In genomic region chr13:103612720-103613332, GRCm38 (mm10) we compare ENCODE assay signal across 10 mouse cellular contexts.
A peak's percentile ranks its signal among the peaks of the same experiment; 100 is the strongest.
DNase-seq lines count a peak whose midpoint lies in the region; ATAC-seq lines count a peak whose summit lies in the region.
"Had no signal": no experiment of that assay in that cellular context is flagged by ENCODE, and none has a peak within 500 bp of the region (broad histone marks: within the 10 kb centered on the region; RNA-seq: fewer than 3 reads in every experiment).

No protein-coding gene starts in this region.

- peak overlapping the region; percentile 31 for H3K4me2 ChIP-seq in heart, embryonic 14.5 days (ENCODE audit: low read length)
- H3K4me2 ChIP-seq in embryonic facial prominence, embryonic 12.5 days (replicated peaks), result peak overlapping the region; percentile 38

- H3K27ac ChIP-seq in heart, embryonic 14.5 days (replicated peaks in 1 of 2; ENCODE audit: control insufficient read depth in 1 of 2, insufficient read depth in 1 of 2, low read depth in 2 of 2, low read length in 2 of 2), result no peak overlapping the region
- peak overlapping the region; percentile 47; the same call in 1 of the 2 replicates for H3K27ac ChIP-seq in embryonic facial prominence, embryonic 12.5 days

- 0 out of 4 replicates have a peak, but pooled peaks cover 2% of the 10 kb centered on the region in 2 experiments for H3K4me1 ChIP-seq in heart, embryonic 14.5 days (ENCODE audit: control insufficient read depth in 2 of 2, insufficient read depth in 2 of 2, low read length in 2 of 2)
- peaks cover 16% of the 10 kb centered on the region for H3K4me1 ChIP-seq in embryonic facial prominence, embryonic 12.5 days

- H3K36me3 ChIP-seq in heart, embryonic 14.5 days (ENCODE audit: control insufficient read depth, insufficient read depth, low read length), result no peaks in the 10 kb centered on the region
- no peaks in the 10 kb centered on the region for H3K36me3 ChIP-seq in embryonic facial prominence, embryonic 12.5 days

- H3K27me3 ChIP-seq in heart, embryonic 14.5 days (ENCODE audit: control insufficient read depth, insufficient read depth, low read length), result no peaks in the 10 kb centered on the region
- H3K27me3 ChIP-seq in embryonic facial prominence, embryonic 12.5 days, result no peaks in the 10 kb centered on the region
- H3K27me3 ChIP-seq: CH12.LX had no signal

- 35% methylated on average over 11 of the region's 11 CpGs for WGBS in heart, embryonic 14.5 days
- 26% methylated on average over 11 of the region's 11 CpGs for WGBS in embryonic facial prominence, embryonic 12.5 days

- H3K4me3 ChIP-seq in heart, embryonic 14.5 days (ENCODE audit: control insufficient read depth in 1 of 2, insufficient read depth in 1 of 2, low read depth in 1 of 2, low read length in 2 of 2), result no peak overlapping the region
- H3K4me3 ChIP-seq in embryonic facial prominence, embryonic 12.5 days, result 0 out of 2 replicates have a peak overlapping the region, but pooled peaks have one; percentile 3

- H3K9me3 ChIP-seq in heart, embryonic 14.5 days (ENCODE audit: control insufficient read depth, low read length), result no peaks in the 10 kb centered on the region
- H3K9me3 ChIP-seq in embryonic facial prominence, embryonic 12.5 days, result no peaks in the 10 kb centered on the region

- ATAC-seq in heart, embryonic 14.5 days (ENCODE audit: insufficient number of reproducible peaks, insufficient read depth, low FRiP score, low read depth), result no peak
- ATAC-seq in embryonic facial prominence, embryonic 12.5 days (ENCODE audit: insufficient number of reproducible peaks, insufficient read depth, low FRiP score, low TSS enrichment), result no peak

- intact Hi-C loops in gastrocnemius, postnatal 36 days (cut with DNase I), result no loop called here

- no peak overlapping the region for H3K9ac ChIP-seq in heart, embryonic 14.5 days (ENCODE audit: low read length)
- H3K9ac ChIP-seq in embryonic facial prominence, embryonic 12.5 days, result no peak overlapping the region

- DNase-seq in heart, postnatal 4 days, result no peak
- peak; percentile 48 for DNase-seq in brain, adult 2 months (ENCODE audit: low read depth, low spot score)
- peak; percentile 34 for DNase-seq in mesoderm, embryonic 11.5 days (ENCODE audit: low read depth, low spot score)
- DNase-seq in gastrocnemius, postnatal 36 days, result no peak
- DNase-seq in spleen, postnatal 36 days (ENCODE audit: low spot score in 2 of 2), result no peak
- DNase-seq: cerebellum, postnatal 25 days; kidney, adult 2 months had no signal

Comparison
In these comparisons a context has a peak if more than half of its experiments do, and no peak if none do; other contexts are left out.
1. DNase-seq: peak in brain, adult 2 months (single experiment) and mesoderm, embryonic 11.5 days (single experiment); none in heart, postnatal 4 days (single experiment), gastrocnemius, postnatal 36 days (0 of 2) and spleen, postnatal 36 days (0 of 2).